Mouse (Mus musculus) myocyte (in vitro differentiated cells): Measurements from ENCODE around the gene Naa15.

Source experiments
- E2F4 ChIP-seq: IDR thresholded peaks from one replicate; pipeline ENCODE4 v1.6.1; 2011; ENCODE audit warnings: mild to moderate bottlenecking, control low read depth, moderate library complexity; ENCODE audit not compliant: insufficient read depth
- MAX ChIP-seq: IDR thresholded peaks from one replicate; pipeline ENCODE4 v1.6.1; 2011; ENCODE audit warnings: low read depth, mild to moderate bottlenecking, control low read depth
- MYOG ChIP-seq, 3 experiments: IDR thresholded peaks; one replicate each; pipeline ENCODE4 v1.6.1; 2011; ENCODE audit warnings: control low read depth in 2 of 3, low read depth in 2 of 3, mild to moderate bottlenecking in 2 of 3; ENCODE audit not compliant: insufficient read length in 2 of 3, control insufficient read depth in 1 of 3, insufficient read depth in 1 of 3
- POLR2A ChIP-seq: IDR thresholded peaks from one replicate; pipeline ENCODE4 v1.6.1; 2011; ENCODE audit warnings: low read depth, mild to moderate bottlenecking, control low read depth, moderate library complexity; ENCODE audit not compliant: insufficient read length
- POLR2AphosphoS2 ChIP-seq: IDR thresholded peaks from one replicate; pipeline ENCODE4 v1.6.1; 2011; ENCODE audit warnings: low read depth, control low read depth; ENCODE audit not compliant: insufficient read length
- SRF ChIP-seq: IDR thresholded peaks from one replicate; pipeline ENCODE4 v1.6.1; 2011; ENCODE audit warnings: low read depth; ENCODE audit not compliant: control insufficient read depth, insufficient read length
- TCF12 ChIP-seq: IDR thresholded peaks from one replicate; pipeline ENCODE4 v1.6.1; 2011; ENCODE audit warnings: mild to moderate bottlenecking, control low read depth; ENCODE audit not compliant: poor library complexity, insufficient read depth, severe bottlenecking

GRCm38 (mm10) chr3:51416073-51416363, 1.1 kb downstream of the Naa15 start:
- TF ChIP-seq POLR2A, result no peak
- TF ChIP-seq TCF12, result no peak
- no peak for TF ChIP-seq POLR2AphosphoS2
- TF ChIP-seq SRF, result no peak
- TF ChIP-seq MYOG (IDR thresholded peaks at IDR 0.05; ENCODE audit: control insufficient read depth in 1 of 3, insufficient read depth in 1 of 3, insufficient read length in 2 of 3, low read depth in 2 of 3), result no peak
- no peak for TF ChIP-seq MAX
- TF ChIP-seq E2F4, result no peak
